Mouse (Mus musculus) bone marrow, adult 2 months (tissue): ENCODE data around the gene Ighmbp2. TPM values are rescaled to one million over a fixed set of nuclear protein-coding genes. Genes with fewer than 3 reads are reported as not detected.
A peak's percentile ranks its signal among the peaks of the same experiment; 100 is the strongest.

ENCODE experiments used
- H3K27ac ChIP-seq: fragments of 200-500 bp; 2 replicates; pipeline ENCODE4 v1.5.1; 2012; ENCODE audit warnings: low read depth, mild to moderate bottlenecking, control low read depth, inconsistent platforms, low read length; ENCODE audit not compliant: control insufficient read depth, poor library complexity, insufficient read depth
- H3K4me1 ChIP-seq: fragments of 200-500 bp; 2 replicates; pipeline ENCODE4 v1.6.1; 2011; ENCODE audit warnings: low read length; ENCODE audit not compliant: control insufficient read depth, insufficient read depth
- H3K4me3 ChIP-seq: fragments of 200-500 bp; replicated peaks from 2 replicates; pipeline ENCODE3; 2011; ENCODE audit warnings: mild to moderate bottlenecking, low read depth, low read length, control low read depth; ENCODE audit not compliant: control insufficient read depth
- CTCF ChIP-seq: fragments of 200-500 bp; IDR thresholded peaks from 2 replicates; pipeline ENCODE4 v1.5.1; 2011; ENCODE audit warnings: low read length, control low read depth; ENCODE audit not compliant: control insufficient read depth, insufficient read depth
- POLR2A ChIP-seq: fragments of 200-500 bp; IDR thresholded peaks from 2 replicates; pipeline ENCODE4 v1.6.1; 2011; ENCODE audit warnings: low read depth, mild to moderate bottlenecking, control low read depth, low read length, borderline replicate concordance; ENCODE audit not compliant: control insufficient read depth
- WGBS: fragments of 180-500 bp; shearing (Covaris S2); methylation state at CpG from one replicate; pipeline ENCODE4 v1.1.7; 2018; 5-methylcytosine and 5-hydroxymethylcytosine counted together
- polyA plus RNA-seq: library from polyadenylated mRNA; stranded (reverse); fragments of >200 nt; gene quantifications from 2 replicates; pipeline ENCODE4 v1.2.4, GENCODE M21; 2011; ENCODE audit warnings: low replicate concordance; ENCODE audit not compliant: missing spikeins, insufficient read depth, insufficient read length

Ighmbp2 gene
- polyA plus RNA-seq, 1 experiment, result 5.5 TPM

GRCm38 (mm10) chr19:3322261-3322969 is 39.6 kb upstream of the Ighmbp2 start, which contains the start of gene Cpt1a:
TSS of gene Cpt1a (plus strand) at chr19:3322334.
- H3K4me3 ChIP-seq, result peak within 1 kb of the TSS; percentile 91
- TF ChIP-seq POLR2A (peak; percentile 47; the same call in 1 of the 2 replicates), CTCF (peak; percentile 78)
- peak within 1 kb of the TSS; percentile 77 for H3K27ac ChIP-seq
- WGBS, result 2% methylated on average over 26 of the region's 26 CpGs
- H3K4me1 ChIP-seq, result peaks cover 4% of the 10 kb centered on the region

- Histone ChIP-seq H3K4me3 (peak overlapping the region; percentile 91), H3K27ac (peak overlapping the region; percentile 65), H3K4me1 (peaks cover 4% of the 10 kb centered on the region)
- no peak for TF ChIP-seq CTCF
- 3% methylated on average over 11 of the region's 11 CpGs for WGBS
Observed at GRCm38 (mm10) chr19:3321617-3322016, 38.8 kb upstream of the Ighmbp2 start.

GRCm38 (mm10) chr19:3320801-3321200 is 38.0 kb upstream of the Ighmbp2 start:
- WGBS, result 35% methylated on average over 3 of the region's 3 CpGs
- Histone ChIP-seq H3K4me3 (no peak overlapping the region), H3K27ac (no peak overlapping the region), H3K4me1 (no peaks in the 10 kb centered on the region; the same call in 1 of the 2 replicates)
- TF ChIP-seq CTCF (peak; percentile 73), POLR2A (no peak)

GRCm38 (mm10) chr19:3320086-3320485 is 37.3 kb upstream of the Ighmbp2 start:
- no peak overlapping the region for H3K27ac ChIP-seq
- WGBS, result 75% methylated on average over 7 of the region's 7 CpGs
- TF ChIP-seq CTCF, result no peak
- no peak for TF ChIP-seq POLR2A
- H3K4me1 ChIP-seq, result no peaks in the 10 kb centered on the region; the same call in 1 of the 2 replicates
- H3K4me3 ChIP-seq, result no peak overlapping the region

- Histone ChIP-seq H3K4me1 (no peaks in the 10 kb centered on the region; the same call in 1 of the 2 replicates), H3K4me3 (no peak overlapping the region), H3K27ac (no peak overlapping the region)
- WGBS, result 90% methylated on average over 2 of the region's 2 CpGs
- TF ChIP-seq CTCF, result no peak
- no peak for TF ChIP-seq POLR2A
Observed at GRCm38 (mm10) chr19:3319341-3319740, 36.5 kb upstream of the Ighmbp2 start.

- TF ChIP-seq POLR2A, result no peak
- no peak for TF ChIP-seq CTCF
- 81% methylated on average over 16 of the region's 16 CpGs for WGBS
- no peaks in the 10 kb centered on the region; the same call in 1 of the 2 replicates for H3K4me1 ChIP-seq
- no peak overlapping the region for H3K27ac ChIP-seq
- H3K4me3 ChIP-seq, result no peak overlapping the region
Observed at GRCm38 (mm10) chr19:3307175-3307949, 24.5 kb upstream of the Ighmbp2 start.

GRCm38 (mm10) chr19:3304017-3304416 is 21.2 kb upstream of the Ighmbp2 start:
- H3K4me3 ChIP-seq, result no peak overlapping the region
- H3K27ac ChIP-seq, result no peak overlapping the region
- TF ChIP-seq POLR2A (no peak), CTCF (no peak)
- 31% methylated on average over 4 of the region's 4 CpGs for WGBS
- H3K4me1 ChIP-seq, result no peaks in the 10 kb centered on the region; the same call in 1 of the 2 replicates

- Histone ChIP-seq H3K27ac (no peak overlapping the region), H3K4me1 (no peaks in the 10 kb centered on the region), H3K4me3 (no peak overlapping the region)
- WGBS, result 78% methylated on average over 7 of the region's 7 CpGs
- TF ChIP-seq CTCF, result no peak
- TF ChIP-seq POLR2A, result no peak
Observed at GRCm38 (mm10) chr19:3297775-3298174, 15.0 kb upstream of the Ighmbp2 start.
